Mouse (Mus musculus) spleen, adult 2 months (tissue): Measurements from ENCODE around the gene Prkcq. TPM values are rescaled to one million over a fixed set of nuclear protein-coding genes. Genes with fewer than 3 reads are reported as not detected.

Experiments used
- DNase-seq, 2 experiments: peaks; one replicate each; pipeline versions ENCODE4 v3.0.0 to v3.0.0-alpha.2; 2012 to 2021; ENCODE audit warnings: low spot score in 2 of 2, low read depth in 1 of 2
- H3K27ac ChIP-seq: fragments of 200-500 bp; 2 replicates; pipeline ENCODE4 v1.5.1; 2012; ENCODE audit warnings: low read length, inconsistent platforms; ENCODE audit not compliant: insufficient read depth
- H3K27me3 ChIP-seq: fragments of 200-500 bp; 2 replicates; pipeline ENCODE4 v1.6.1; 2012; ENCODE audit warnings: mild to moderate bottlenecking, moderate library complexity, low read length, inconsistent platforms; ENCODE audit not compliant: control insufficient read depth, insufficient read depth
- H3K36me3 ChIP-seq: fragments of 200-500 bp; 2 replicates; pipeline ENCODE4 v1.6.1; 2012; ENCODE audit warnings: mild to moderate bottlenecking, low read length, inconsistent platforms; ENCODE audit not compliant: control insufficient read depth, insufficient read depth
- H3K4me1 ChIP-seq: fragments of 200-500 bp; 2 replicates; pipeline ENCODE4 v1.6.1; 2011; ENCODE audit warnings: inconsistent platforms; ENCODE audit not compliant: control insufficient read depth, insufficient read depth, insufficient read length
- H3K4me3 ChIP-seq: fragments of 200-500 bp; 2 replicates; pipeline ENCODE4 v1.5.1; 2011; ENCODE audit warnings: mild to moderate bottlenecking, inconsistent platforms; ENCODE audit not compliant: insufficient read depth, insufficient read length; ENCODE audit errors: extremely low read depth
- CTCF ChIP-seq: fragments of 200-500 bp; IDR thresholded peaks from 2 replicates; pipeline ENCODE4 v1.5.1; 2011; ENCODE audit warnings: mild to moderate bottlenecking, inconsistent platforms; ENCODE audit not compliant: insufficient read depth, insufficient read length, insufficient replicate concordance; ENCODE audit errors: extremely low read depth
- POLR2A ChIP-seq: fragments of 200-500 bp; IDR thresholded peaks from 2 replicates; pipeline ENCODE4 v1.6.1; 2011; ENCODE audit warnings: low read depth, low read length, inconsistent platforms
- WGBS: fragments of 180-500 bp; shearing (Covaris S2); methylation state at CpG from one replicate; pipeline ENCODE4 v1.1.7; 2018; 5-methylcytosine and 5-hydroxymethylcytosine counted together
- polyA plus RNA-seq: library from polyadenylated mRNA; depleted of rRNA; stranded (reverse); fragments of >200 nt; gene quantifications from 2 replicates; pipeline ENCODE4 v1.2.3, GENCODE M21; 2012

The Prkcq gene
- polyA plus RNA-seq, 1 experiment, result 9.3 TPM

- Histone ChIP-seq H3K4me3 (no peak overlapping the region), H3K4me1 (peaks cover 16% of the 10 kb centered on the region; the same call in 1 of the 2 replicates), H3K27me3 (no peaks in the 10 kb centered on the region), H3K36me3 (no peaks in the 10 kb centered on the region), H3K27ac (no peak overlapping the region)
- no peak for DNase-seq
- WGBS, result 85% methylated on average over 5 of the region's 5 CpGs
- no peak for TF ChIP-seq CTCF
- TF ChIP-seq POLR2A, result no peak
These were observed 12.1 kb downstream of the Prkcq start for GRCm38 (mm10) chr2:11183991-11184390.

- DNase-seq, result no peak
- peak overlapping the region; percentile 37 for H3K27ac ChIP-seq
- TF ChIP-seq POLR2A, result no peak
- TF ChIP-seq CTCF, result no peak
- H3K4me1 ChIP-seq, result peaks cover 27% of the 10 kb centered on the region; the same call in 1 of the 2 replicates
- no peak overlapping the region for H3K4me3 ChIP-seq
- 71% methylated on average over 3 of the region's 3 CpGs for WGBS
- H3K27me3 ChIP-seq, result no peaks in the 10 kb centered on the region
- H3K36me3 ChIP-seq, result no peaks in the 10 kb centered on the region
These were observed 14.7 kb downstream of the Prkcq start for GRCm38 (mm10) chr2:11186586-11186985.

DNA sequence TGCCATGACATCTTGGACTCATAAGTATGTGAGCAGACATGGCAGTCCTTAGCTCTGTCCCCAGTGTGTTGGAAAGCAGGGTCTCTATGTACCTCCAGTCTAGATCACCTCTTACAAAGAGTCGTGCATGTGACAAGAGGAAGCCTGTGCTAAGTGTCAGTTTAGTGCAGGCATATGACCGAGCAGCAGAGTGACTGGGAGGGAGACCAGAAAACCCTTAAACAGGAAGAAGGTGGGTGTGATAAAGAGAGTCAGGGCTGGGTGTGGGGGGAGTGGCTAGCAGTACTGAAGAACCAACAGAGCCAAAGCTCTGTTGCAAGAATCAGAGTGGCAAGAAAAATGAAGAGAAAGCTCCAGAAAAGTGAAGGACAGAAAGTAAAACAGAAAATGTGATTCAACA is 15.3 kb downstream of the Prkcq start:
- Histone ChIP-seq H3K4me3 (peak overlapping the region; percentile 14; the same call in 1 of the 2 replicates), H3K27me3 (no peaks in the 10 kb centered on the region), H3K4me1 (peaks cover 27% of the 10 kb centered on the region; the same call in 1 of the 2 replicates), H3K27ac (peak overlapping the region; percentile 37), H3K36me3 (no peaks in the 10 kb centered on the region)
- DNase-seq, result peak in 1 of 2 experiments; percentile 64
- no peak for TF ChIP-seq CTCF
- TF ChIP-seq POLR2A, result 0 out of 2 replicates have a peak, but pooled peaks have one; percentile 16
- 3% methylated on average over 2 of the region's 2 CpGs for WGBS

- Histone ChIP-seq H3K4me1 (peaks cover 31% of the 10 kb centered on the region; the same call in 1 of the 2 replicates), H3K27ac (peak overlapping the region; percentile 37; the same call in 1 of the 2 replicates), H3K36me3 (no peaks in the 10 kb centered on the region), H3K27me3 (no peaks in the 10 kb centered on the region), H3K4me3 (no peak overlapping the region)
- TF ChIP-seq POLR2A (no peak), CTCF (no peak)
- no peak for DNase-seq
- 86% methylated on average over 1 of the region's 1 CpGs for WGBS
These were observed 16.4 kb downstream of the Prkcq start for GRCm38 (mm10) chr2:11188279-11188678.

DNA sequence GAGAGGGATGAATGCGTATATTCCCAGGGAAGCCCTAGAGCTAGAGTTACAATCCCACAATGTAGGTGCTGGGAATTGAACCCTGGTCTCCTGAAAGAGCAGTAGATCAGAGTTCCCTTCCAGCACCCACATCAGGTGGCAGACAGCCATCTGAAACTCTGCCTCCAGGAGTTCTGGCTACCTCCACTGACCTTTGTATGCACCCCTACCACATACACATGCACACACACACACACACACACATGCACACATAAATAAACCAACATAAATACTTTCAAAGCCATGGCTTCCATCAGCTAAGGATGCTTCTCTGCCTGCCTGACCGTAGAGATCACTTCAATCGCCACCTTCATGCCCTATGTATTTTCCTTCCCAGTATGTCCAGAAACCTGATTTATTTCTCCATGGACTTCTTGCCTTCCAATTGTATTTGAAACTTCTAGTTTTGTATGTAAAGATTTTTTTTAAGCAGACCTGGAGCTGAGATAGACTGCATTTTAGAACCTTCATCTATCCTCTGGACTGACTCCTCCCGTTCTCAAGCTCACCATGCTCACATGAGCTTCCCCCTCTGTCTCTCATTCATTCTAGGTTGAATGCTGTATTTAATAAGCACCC is 17.4 kb downstream of the Prkcq start:
- Histone ChIP-seq H3K27ac (peak overlapping the region; percentile 71), H3K4me1 (peaks cover 31% of the 10 kb centered on the region; the same call in 1 of the 2 replicates), H3K36me3 (no peaks in the 10 kb centered on the region), H3K4me3 (no peak overlapping the region), H3K27me3 (no peaks in the 10 kb centered on the region)
- 77% methylated on average over 4 of the region's 4 CpGs for WGBS
- TF ChIP-seq POLR2A (no peak), CTCF (no peak)
- no peak for DNase-seq

- Histone ChIP-seq H3K27ac (peak overlapping the region; percentile 93), H3K4me1 (peaks cover 37% of the 10 kb centered on the region), H3K27me3 (no peaks in the 10 kb centered on the region), H3K4me3 (peak overlapping the region; percentile 60), H3K36me3 (no peaks in the 10 kb centered on the region)
- 5% methylated on average over 12 of the region's 12 CpGs for WGBS
- DNase-seq, result no peak
- TF ChIP-seq POLR2A, result no peak
- no peak for TF ChIP-seq CTCF
These were observed 20.6 kb downstream of the Prkcq start for GRCm38 (mm10) chr2:11192281-11193098.
